Mouse (Mus musculus): Measurements from ENCODE around the gene Zfp607b.

The Zfp607b gene

GRCm38 (mm10) chr7:27685220-27685619 is 3.9 kb upstream of the Zfp607b start:
- in situ Hi-C loops (cut with MseI, MboI): no loop called here

- in situ Hi-C loops (cut with MseI, MboI): no loop called here
Measured at GRCm38 (mm10) chr7:27685681-27686080, 3.5 kb upstream of the Zfp607b start.

GRCm38 (mm10) chr7:27687043-27687442 is 2.1 kb upstream of the Zfp607b start:
- in situ Hi-C loops (cut with MseI, MboI): no loop called here

GRCm38 (mm10) chr7:27687836-27688235 is 1.3 kb upstream of the Zfp607b start:
- in situ Hi-C loops (cut with MseI, MboI): no loop called here

GRCm38 (mm10) chr7:27688246-27688788 is 823 bp upstream of the Zfp607b start:
- in situ Hi-C loops (cut with MseI, MboI): no loop called here

GRCm38 (mm10) chr7:27691076-27691475 is 1.9 kb downstream of the Zfp607b start:
- in situ Hi-C loops (cut with MseI, MboI): no loop called here

- in situ Hi-C loops (cut with MseI, MboI): no loop called here
Measured at GRCm38 (mm10) chr7:27696711-27697110, 7.6 kb downstream of the Zfp607b start.

- in situ Hi-C loops (cut with MseI, MboI): no loop called here
Measured at GRCm38 (mm10) chr7:27710402-27710801, 21.3 kb downstream of the Zfp607b start.

- in situ Hi-C loops (cut with MseI, MboI): no loop called here
Measured at GRCm38 (mm10) chr7:27721951-27722350, 32.8 kb downstream of the Zfp607b start.

- in situ Hi-C loops (cut with MseI, MboI): no loop called here
Measured at GRCm38 (mm10) chr7:27725566-27726538, 36.7 kb downstream of the Zfp607b start.

- in situ Hi-C loops (cut with MseI, MboI): no loop called here
Measured at GRCm38 (mm10) chr7:27727471-27727870, 38.3 kb downstream of the Zfp607b start.

GRCm38 (mm10) chr7:27731281-27731883 is 42.2 kb downstream of the Zfp607b start, which contains the start of gene Zfp60:
Zfp60 (plus strand) TSS chr7:27731389.
- in situ Hi-C loops (cut with MseI, MboI): no loop called here

GRCm38 (mm10) chr7:27731946-27732345 is 42.8 kb downstream of the Zfp607b start:
- in situ Hi-C loops (cut with MseI, MboI): no loop called here

GRCm38 (mm10) chr7:27732508-27732907 is 43.4 kb downstream of the Zfp607b start:
- in situ Hi-C loops (cut with MseI, MboI): no loop called here

- in situ Hi-C loops (cut with MseI, MboI): no loop called here
Measured at GRCm38 (mm10) chr7:27735457-27735856, 46.3 kb downstream of the Zfp607b start.
